Mouse (Mus musculus) olfactory bulb, adult 2 months (tissue): ENCODE measurements around the gene Pfn3. TPM values are rescaled to one million over a fixed set of nuclear protein-coding genes. Genes with fewer than 3 reads are reported as not detected.

Source experiments
- H3K27ac ChIP-seq: fragments of 200-500 bp; 2 replicates; pipeline ENCODE4 v1.5.1; 2012; ENCODE audit warnings: low read depth, low read length; ENCODE audit not compliant: insufficient read depth
- H3K4me1 ChIP-seq: fragments of 200-500 bp; 2 replicates; pipeline ENCODE4 v1.6.1; 2012; ENCODE audit warnings: low read length; ENCODE audit not compliant: control insufficient read depth, insufficient read depth
- H3K4me3 ChIP-seq: fragments of 200-500 bp; 2 replicates; pipeline ENCODE4 v1.5.1; 2012; ENCODE audit warnings: mild to moderate bottlenecking, low read depth, low read length, moderate library complexity; ENCODE audit not compliant: insufficient read depth
- CTCF ChIP-seq: fragments of 200-500 bp; IDR thresholded peaks from 2 replicates; pipeline ENCODE4 v1.5.1; 2012; ENCODE audit warnings: low read depth, mild to moderate bottlenecking, low read length, moderate library complexity; ENCODE audit not compliant: insufficient read depth
- POLR2A ChIP-seq: fragments of 200-500 bp; IDR thresholded peaks from 2 replicates; pipeline ENCODE4 v1.6.1; 2012; ENCODE audit warnings: mild to moderate bottlenecking, low read depth, low read length, moderate library complexity; ENCODE audit not compliant: insufficient read depth
- WGBS: fragments of 180-500 bp; shearing (Covaris S2); methylation state at CpG from one replicate; pipeline ENCODE4 v1.1.7; 2018; 5-methylcytosine and 5-hydroxymethylcytosine counted together
- polyA plus RNA-seq: library from polyadenylated mRNA; stranded (reverse); fragments of >200 nt; gene quantifications from 2 replicates; pipeline ENCODE4 v1.2.4, GENCODE M21; 2012; ENCODE audit warnings: low replicate concordance; ENCODE audit not compliant: missing spikeins, insufficient read depth, insufficient read length

The Pfn3 gene
- polyA plus RNA-seq, 1 experiment = not detected

GRCm38 (mm10) chr13:55374206-55374924 lies 40.7 kb downstream of the Pfn3 start:
- 59% methylated on average over 6 of the region's 6 CpGs for WGBS
- Histone ChIP-seq H3K27ac (no peak overlapping the region), H3K4me3 (no peak overlapping the region), H3K4me1 (peaks cover 15% of the 10 kb centered on the region)
- TF ChIP-seq POLR2A (no peak), CTCF (no peak)

GRCm38 (mm10) chr13:55371740-55372139 lies 43.3 kb downstream of the Pfn3 start:
- TF ChIP-seq POLR2A (no peak), CTCF (no peak)
- 68% methylated on average over 5 of the region's 5 CpGs for WGBS
- H3K4me1 ChIP-seq = peaks cover 16% of the 10 kb centered on the region
- no peak overlapping the region for H3K27ac ChIP-seq
- no peak overlapping the region for H3K4me3 ChIP-seq

- Histone ChIP-seq H3K27ac (no peak overlapping the region), H3K4me3 (no peak overlapping the region), H3K4me1 (peaks cover 16% of the 10 kb centered on the region)
- TF ChIP-seq CTCF = no peak
- no peak for TF ChIP-seq POLR2A
- WGBS = 66% methylated on average over 8 of the region's 8 CpGs
Observed at GRCm38 (mm10) chr13:55371007-55371681, 43.9 kb downstream of the Pfn3 start.

GRCm38 (mm10) chr13:55370234-55370633 lies 44.8 kb downstream of the Pfn3 start:
- peak overlapping the region; percentile 27; the same call in 1 of the 2 replicates for H3K4me3 ChIP-seq
- 53% methylated on average over 3 of the region's 3 CpGs for WGBS

GRCm38 (mm10) chr13:55369531-55370114 lies 45.4 kb downstream of the Pfn3 start, which contains the start of gene Rgs14:
TSS of gene Rgs14 (plus strand) at chr13:55369732.
- Histone ChIP-seq H3K4me1 (peaks cover 16% of the 10 kb centered on the region), H3K4me3 (peak within 1 kb of the TSS; percentile 27), H3K27ac (no peak within 1 kb of the TSS)
- TF ChIP-seq POLR2A = no peak
- TF ChIP-seq CTCF = no peak
- 29% methylated on average over 13 of the region's 13 CpGs for WGBS

More at GRCm38 (mm10) chr13:55370234-55370633, 44.8 kb downstream of the Pfn3 start:
- TF ChIP-seq CTCF (no peak), POLR2A (no peak)
- H3K4me1 ChIP-seq = peaks cover 16% of the 10 kb centered on the region
- H3K27ac ChIP-seq = no peak overlapping the region

- TF ChIP-seq CTCF = no peak
- no peak for TF ChIP-seq POLR2A
- peaks cover 11% of the 10 kb centered on the region for H3K4me1 ChIP-seq
- no peak overlapping the region for H3K4me3 ChIP-seq
- H3K27ac ChIP-seq = no peak overlapping the region
- 82% methylated on average over 7 of the region's 7 CpGs for WGBS
Observed at GRCm38 (mm10) chr13:55368401-55368800, 46.6 kb downstream of the Pfn3 start.

Other genes starting within 250 kb of the Pfn3 start
- gene Nsd1, start 205.4 kb downstream of the Pfn3 start, polyA plus RNA-seq = 49.7 and 82.3 TPM in 2 replicates
- gene Prelid1, start 94.7 kb downstream of the Pfn3 start, polyA plus RNA-seq = not detected in 2 replicates
- not detected in 2 replicates for gene Rab24, start 93.3 kb downstream of the Pfn3 start, polyA plus RNA-seq
- not detected in 2 replicates for gene Mxd3, start 85.4 kb downstream of the Pfn3 start, polyA plus RNA-seq
- not detected in 2 replicates for gene Lman2, start 52.4 kb downstream of the Pfn3 start, polyA plus RNA-seq
- not detected in 2 replicates for gene Rgs14, start 45.5 kb downstream of the Pfn3 start, polyA plus RNA-seq
- gene Slc34a1, start 17.0 kb downstream of the Pfn3 start, polyA plus RNA-seq = not detected in 2 replicates
- not detected in 2 replicates for gene F12, start 11.6 kb upstream of the Pfn3 start, polyA plus RNA-seq
- 128 TPM in 1 of 2 replicates, not detected in the other for gene Grk6, start 29.8 kb upstream of the Pfn3 start, polyA plus RNA-seq
- not detected in 2 replicates for gene Prr7, start 49.0 kb upstream of the Pfn3 start, polyA plus RNA-seq
- gene Dbn1, start 72.9 kb upstream of the Pfn3 start, polyA plus RNA-seq = not detected in 2 replicates
- not detected in 2 replicates for gene Pdlim7, start 98.4 kb upstream of the Pfn3 start, polyA plus RNA-seq
- not detected in 2 replicates for gene Dok3, start 114.1 kb upstream of the Pfn3 start, polyA plus RNA-seq
- not detected in 2 replicates for gene Ddx41, start 121.4 kb upstream of the Pfn3 start, polyA plus RNA-seq
- gene Fam193b, start 155.9 kb upstream of the Pfn3 start, polyA plus RNA-seq = 63.4 TPM in 1 of 2 replicates, not detected in the other
- not detected in 2 replicates for gene Tmed9, start 158.5 kb upstream of the Pfn3 start, polyA plus RNA-seq
- not detected in 2 replicates for gene B4galt7, start 184.7 kb upstream of the Pfn3 start, polyA plus RNA-seq
- gene Caml, start 207.8 kb upstream of the Pfn3 start, polyA plus RNA-seq = not detected in 2 replicates
- 79.2 and 81.5 TPM in 2 replicates for gene Ddx46, start 219.8 kb upstream of the Pfn3 start, polyA plus RNA-seq